Mouse (Mus musculus) intestine, embryonic 15.5 days (tissue): ENCODE measurements at regions not wholly inside any gene's neighbourhood (a gene's known extent, or its start where the extent isn't known, plus 50 kb on each side); places are given as distances from the start of the nearest gene placed in this dataset.
A peak's percentile ranks its signal among the peaks of the same experiment; 100 is the strongest.

Experiments used
- ATAC-seq: fragments of 200-750 bp; cut with Nextera tagmentation; 2 replicates; pipeline ENCODE4 v1.8.0; 2017; ENCODE audit warnings: moderate TSS enrichment, moderate library complexity
- H3K27ac ChIP-seq: fragments of 300-500 bp; sonication (generic); 2 replicates; pipeline ENCODE4 v1.5.1; 2015; ENCODE audit warnings: mild to moderate bottlenecking, inconsistent platforms
- H3K27me3 ChIP-seq: fragments of 300-500 bp; sonication (generic); replicated peaks from 2 replicates; pipeline ENCODE4 v1.6.1; 2015; ENCODE audit warnings: inconsistent platforms
- H3K36me3 ChIP-seq: fragments of 300-500 bp; sonication (generic); 2 replicates; pipeline ENCODE4 v1.6.1; 2015; ENCODE audit warnings: inconsistent platforms
- H3K4me1 ChIP-seq: fragments of 300-500 bp; sonication (generic); replicated peaks from 2 replicates; pipeline ENCODE4 v1.6.1; 2015; ENCODE audit warnings: inconsistent platforms
- H3K4me2 ChIP-seq: fragments of 300-500 bp; sonication (generic); replicated peaks from 2 replicates; pipeline ENCODE4 v1.6.1; 2015; ENCODE audit warnings: mild to moderate bottlenecking, inconsistent platforms
- H3K4me3 ChIP-seq: fragments of 300-500 bp; sonication (generic); replicated peaks from 2 replicates; pipeline ENCODE4 v1.5.1; 2015; ENCODE audit warnings: inconsistent platforms
- H3K9ac ChIP-seq: fragments of 300-500 bp; sonication (generic); 2 replicates; pipeline ENCODE4 v1.6.1; 2015; ENCODE audit warnings: inconsistent platforms
- H3K9me3 ChIP-seq: fragments of 300-500 bp; sonication (generic); 2 replicates; pipeline ENCODE4 v1.6.1; 2016; ENCODE audit warnings: inconsistent platforms
- WGBS: fragments of 180-500 bp; shearing (Covaris S2); methylation state at CpG from one replicate; pipeline ENCODE4 v1.1.7; 2015; 5-methylcytosine and 5-hydroxymethylcytosine counted together

- Histone ChIP-seq H3K9ac (no peak overlapping the region), H3K36me3 (no peaks in the 10 kb centered on the region), H3K4me2 (no peak overlapping the region), H3K4me3 (no peak overlapping the region), H3K9me3 (no peaks in the 10 kb centered on the region), H3K27ac (no peak overlapping the region), H3K27me3 (no peaks in the 10 kb centered on the region), H3K4me1 (no peaks in the 10 kb centered on the region)
- WGBS: 88% methylated on average over 2 of the region's 2 CpGs
- no peak for ATAC-seq
These were observed 74.1 kb downstream of the B3gnt5 start for GRCm38 (mm10) chr16:19834128-19834527.

- ATAC-seq: no peak
- H3K4me1 ChIP-seq: no peaks in the 10 kb centered on the region
- H3K4me2 ChIP-seq: no peak overlapping the region
- H3K4me3 ChIP-seq: no peak overlapping the region
- no peaks in the 10 kb centered on the region for H3K27me3 ChIP-seq
- H3K9me3 ChIP-seq: no peaks in the 10 kb centered on the region
- no peak overlapping the region for H3K27ac ChIP-seq
- H3K9ac ChIP-seq: no peak overlapping the region
- WGBS: 72% methylated on average over 2 of the region's 2 CpGs
- H3K36me3 ChIP-seq: no peaks in the 10 kb centered on the region
These were observed 74.7 kb downstream of the B3gnt5 start for GRCm38 (mm10) chr16:19834750-19835149.

- H3K9me3 ChIP-seq: no peaks in the 10 kb centered on the region
- H3K4me3 ChIP-seq: no peak overlapping the region
- H3K36me3 ChIP-seq: no peaks in the 10 kb centered on the region
- no peak overlapping the region for H3K4me2 ChIP-seq
- ATAC-seq: no peak
- no peak overlapping the region for H3K27ac ChIP-seq
- 39% methylated on average over 1 of the region's 1 CpGs for WGBS
- no peak overlapping the region for H3K9ac ChIP-seq
- no peaks in the 10 kb centered on the region for H3K27me3 ChIP-seq
- H3K4me1 ChIP-seq: no peaks in the 10 kb centered on the region
These were observed 79.8 kb downstream of the B3gnt5 start for GRCm38 (mm10) chr16:19839831-19840230.

- Histone ChIP-seq H3K4me2 (no peak overlapping the region), H3K4me3 (no peak overlapping the region), H3K27me3 (no peaks in the 10 kb centered on the region), H3K36me3 (no peaks in the 10 kb centered on the region), H3K27ac (no peak overlapping the region), H3K4me1 (no peaks in the 10 kb centered on the region), H3K9ac (no peak overlapping the region), H3K9me3 (no peaks in the 10 kb centered on the region)
- WGBS: 43% methylated on average over 3 of the region's 3 CpGs
- ATAC-seq: no peak
These were observed 82.5 kb downstream of the B3gnt5 start for GRCm38 (mm10) chr16:19842346-19843025.

GRCm38 (mm10) chr16:19843738-19844137 lies 83.7 kb downstream of the B3gnt5 start:
- no peaks in the 10 kb centered on the region for H3K27me3 ChIP-seq
- no peak overlapping the region for H3K9ac ChIP-seq
- H3K4me1 ChIP-seq: no peaks in the 10 kb centered on the region
- H3K4me3 ChIP-seq: no peak overlapping the region
- no peak for ATAC-seq
- H3K4me2 ChIP-seq: no peak overlapping the region
- H3K36me3 ChIP-seq: no peaks in the 10 kb centered on the region
- H3K27ac ChIP-seq: no peak overlapping the region
- H3K9me3 ChIP-seq: no peaks in the 10 kb centered on the region

GRCm38 (mm10) chr16:19848395-19848794 lies 88.4 kb downstream of the B3gnt5 start:
- Histone ChIP-seq H3K27me3 (no peaks in the 10 kb centered on the region), H3K27ac (no peak overlapping the region), H3K36me3 (no peaks in the 10 kb centered on the region), H3K9ac (no peak overlapping the region), H3K9me3 (no peaks in the 10 kb centered on the region), H3K4me1 (no peaks in the 10 kb centered on the region), H3K4me2 (no peak overlapping the region), H3K4me3 (no peak overlapping the region)
- WGBS: 32% methylated on average over 1 of the region's 1 CpGs
- no peak for ATAC-seq

- 82% methylated on average over 5 of the region's 5 CpGs for WGBS
- Histone ChIP-seq H3K4me2 (no peak overlapping the region), H3K4me1 (no peaks in the 10 kb centered on the region), H3K4me3 (no peak overlapping the region), H3K9me3 (no peaks in the 10 kb centered on the region), H3K27me3 (no peaks in the 10 kb centered on the region), H3K27ac (no peak overlapping the region), H3K9ac (no peak overlapping the region), H3K36me3 (no peaks in the 10 kb centered on the region)
- ATAC-seq: no peak
These were observed 105.3 kb downstream of the B3gnt5 start for GRCm38 (mm10) chr16:19865306-19865705.

- Histone ChIP-seq H3K36me3 (no peaks in the 10 kb centered on the region), H3K9ac (no peak overlapping the region), H3K27me3 (no peaks in the 10 kb centered on the region), H3K9me3 (no peaks in the 10 kb centered on the region), H3K4me1 (no peaks in the 10 kb centered on the region), H3K27ac (no peak overlapping the region), H3K4me3 (no peak overlapping the region), H3K4me2 (no peak overlapping the region)
- no peak for ATAC-seq
These were observed 105.9 kb downstream of the B3gnt5 start for GRCm38 (mm10) chr16:19865931-19866330.

GRCm38 (mm10) chr16:19869425-19869824 lies 109.4 kb downstream of the B3gnt5 start:
- H3K9me3 ChIP-seq: no peaks in the 10 kb centered on the region
- no peak overlapping the region for H3K9ac ChIP-seq
- no peak overlapping the region for H3K27ac ChIP-seq
- no peak overlapping the region for H3K4me3 ChIP-seq
- H3K4me2 ChIP-seq: no peak overlapping the region
- H3K27me3 ChIP-seq: no peaks in the 10 kb centered on the region
- no peak for ATAC-seq
- H3K4me1 ChIP-seq: no peaks in the 10 kb centered on the region
- no peaks in the 10 kb centered on the region for H3K36me3 ChIP-seq

- no peaks in the 10 kb centered on the region for H3K36me3 ChIP-seq
- no peaks in the 10 kb centered on the region for H3K9me3 ChIP-seq
- H3K27ac ChIP-seq: no peak overlapping the region
- no peak overlapping the region for H3K4me2 ChIP-seq
- H3K27me3 ChIP-seq: no peaks in the 10 kb centered on the region
- WGBS: 50% methylated on average over 10 of the region's 10 CpGs
- H3K4me3 ChIP-seq: no peak overlapping the region
- no peak overlapping the region for H3K9ac ChIP-seq
- H3K4me1 ChIP-seq: no peaks in the 10 kb centered on the region
- ATAC-seq: no peak
These were observed 105.8 kb downstream of the Klhl6 start for GRCm38 (mm10) chr16:19876861-19877554.

GRCm38 (mm10) chr16:19882961-19883360 lies 99.9 kb downstream of the Klhl6 start:
- Histone ChIP-seq H3K36me3 (no peaks in the 10 kb centered on the region), H3K4me3 (no peak overlapping the region), H3K9me3 (no peaks in the 10 kb centered on the region), H3K27ac (no peak overlapping the region), H3K4me2 (no peak overlapping the region), H3K9ac (no peak overlapping the region), H3K4me1 (peaks cover 3% of the 10 kb centered on the region; the same call in 1 of the 2 replicates), H3K27me3 (no peaks in the 10 kb centered on the region)
- ATAC-seq: no peak
- WGBS: 82% methylated on average over 3 of the region's 3 CpGs

- H3K4me1 ChIP-seq: peaks cover 3% of the 10 kb centered on the region; the same call in 1 of the 2 replicates
- no peak overlapping the region for H3K4me2 ChIP-seq
- no peak overlapping the region for H3K9ac ChIP-seq
- no peaks in the 10 kb centered on the region for H3K36me3 ChIP-seq
- ATAC-seq: peak; percentile 88
- H3K27me3 ChIP-seq: no peaks in the 10 kb centered on the region
- WGBS: 42% methylated on average over 9 of the region's 9 CpGs
- H3K4me3 ChIP-seq: no peak overlapping the region
- H3K27ac ChIP-seq: no peak overlapping the region
- H3K9me3 ChIP-seq: no peaks in the 10 kb centered on the region
These were observed 98.9 kb downstream of the Klhl6 start for GRCm38 (mm10) chr16:19883776-19884513.
